Mouse (Mus musculus) liver, embryonic 16.5 days (tissue): ENCODE data around the gene Vmn2r80. TPM values are rescaled to one million over a fixed set of nuclear protein-coding genes. Genes with fewer than 3 reads are reported as not detected.

Experiments used
- ATAC-seq: fragments of 200-750 bp; cut with Nextera tagmentation; 2 replicates; pipeline ENCODE4 v1.8.0; 2017; ENCODE audit warnings: low read depth, mild to moderate bottlenecking, moderate number of reproducible peaks, moderate library complexity
- H3K27ac ChIP-seq: fragments of 300-500 bp; sonication (generic); 2 replicates; pipeline ENCODE4 v1.5.1; 2014; ENCODE audit warnings: mild to moderate bottlenecking, low read length
- H3K27me3 ChIP-seq: fragments of 300-500 bp; sonication (generic); 2 replicates; pipeline ENCODE4 v1.6.1; 2014; ENCODE audit warnings: low read depth, low read length, mixed read lengths; ENCODE audit not compliant: control insufficient read depth, insufficient read depth
- H3K36me3 ChIP-seq: fragments of 300-500 bp; sonication (generic); 2 replicates; pipeline ENCODE4 v1.6.1; 2014; ENCODE audit warnings: mild to moderate bottlenecking; ENCODE audit not compliant: control insufficient read depth, insufficient read depth
- H3K4me1 ChIP-seq: fragments of 300-500 bp; sonication (generic); 2 replicates; pipeline ENCODE4 v1.6.1; 2014; ENCODE audit warnings: low read depth, low read length, mixed read lengths; ENCODE audit not compliant: control insufficient read depth
- H3K4me2 ChIP-seq: fragments of 300-500 bp; sonication (generic); 2 replicates; pipeline ENCODE4 v1.6.1; 2014; ENCODE audit warnings: low read depth, low read length, mixed read lengths
- H3K4me3 ChIP-seq: fragments of 300-500 bp; sonication (generic); 2 replicates; pipeline ENCODE4 v1.5.1; 2014; ENCODE audit warnings: low read depth, mild to moderate bottlenecking, low read length
- H3K9ac ChIP-seq: fragments of 300-500 bp; sonication (generic); 2 replicates; pipeline ENCODE4 v1.6.1; 2014; ENCODE audit warnings: low read depth, low read length
- H3K9me3 ChIP-seq: fragments of 300-500 bp; sonication (generic); replicated peaks from 2 replicates; pipeline ENCODE4 v1.6.1; 2016; ENCODE audit warnings: low read length; ENCODE audit not compliant: control insufficient read depth
- WGBS: fragments of 180-500 bp; shearing (Covaris S2); extraction: QIAGEN DNeasy Blood & Tissue Kit; methylation state at CpG from one replicate; pipeline ENCODE4 v1.1.7; 2014; ENCODE audit not compliant: insufficient replicate concordance; 5-methylcytosine and 5-hydroxymethylcytosine counted together
- polyA plus RNA-seq: library from polyadenylated mRNA; unstranded; fragments of >200 nt; fragmentation: Nextera tagmentation; extraction: Ambion mirVana; gene quantifications from 2 replicates; pipeline ENCODE4 v1.2.1, GENCODE M21; 2015

The Vmn2r80 gene
- polyA plus RNA-seq, 1 experiment from 2014 or later: not detected

GRCm38 (mm10) chr10:79220432-79220831 is 71.9 kb downstream of the Vmn2r80 start:
- Histone ChIP-seq H3K4me3 (no peak overlapping the region), H3K27me3 (no peaks in the 10 kb centered on the region), H3K4me2 (no peak overlapping the region), H3K4me1 (no peaks in the 10 kb centered on the region), H3K36me3 (no peaks in the 10 kb centered on the region), H3K9ac (no peak overlapping the region), H3K27ac (no peak overlapping the region), H3K9me3 (no peaks in the 10 kb centered on the region)
- no peak for ATAC-seq

- no peak overlapping the region for H3K27ac ChIP-seq
- no peak overlapping the region for H3K9ac ChIP-seq
- no peaks in the 10 kb centered on the region for H3K27me3 ChIP-seq
- H3K4me2 ChIP-seq: no peak overlapping the region
- H3K4me3 ChIP-seq: no peak overlapping the region
- ATAC-seq: no peak
- H3K9me3 ChIP-seq: no peaks in the 10 kb centered on the region
- H3K4me1 ChIP-seq: no peaks in the 10 kb centered on the region
- no peaks in the 10 kb centered on the region for H3K36me3 ChIP-seq
Observed at GRCm38 (mm10) chr10:79221606-79222005, 73.0 kb downstream of the Vmn2r80 start.

GRCm38 (mm10) chr10:79222214-79222613 is 73.6 kb downstream of the Vmn2r80 start:
- WGBS: 62% methylated on average over 7 of the region's 7 CpGs
- Histone ChIP-seq H3K27ac (no peak overlapping the region), H3K9me3 (no peaks in the 10 kb centered on the region), H3K9ac (no peak overlapping the region), H3K36me3 (no peaks in the 10 kb centered on the region), H3K4me1 (no peaks in the 10 kb centered on the region), H3K4me2 (no peak overlapping the region), H3K4me3 (no peak overlapping the region), H3K27me3 (no peaks in the 10 kb centered on the region)
- ATAC-seq: no peak

Other genes starting within 250 kb of the Vmn2r80 start
- gene Olfr1354, start 235.6 kb upstream of the Vmn2r80 start, polyA plus RNA-seq: not detected in 2 replicates
- gene Olfr8, start 198.1 kb upstream of the Vmn2r80 start, polyA plus RNA-seq: not detected in 2 replicates
- gene Olfr1353, start 185.5 kb upstream of the Vmn2r80 start, polyA plus RNA-seq: not detected in 2 replicates
- not detected in 2 replicates for gene Olfr1352, start 167.7 kb upstream of the Vmn2r80 start, polyA plus RNA-seq
- not detected in 2 replicates for gene Olfr1351, start 136.3 kb upstream of the Vmn2r80 start, polyA plus RNA-seq
- not detected in 2 replicates for gene Olfr57, start 120.0 kb upstream of the Vmn2r80 start, polyA plus RNA-seq
- gene 2610008E11Rik, start 51.2 kb upstream of the Vmn2r80 start, polyA plus RNA-seq: 3.1 and 3.5 TPM in 2 replicates
- gene Vmn2r81, start 98.9 kb downstream of the Vmn2r80 start, polyA plus RNA-seq: not detected in 2 replicates
- gene Vmn2r82, start 207.8 kb downstream of the Vmn2r80 start, polyA plus RNA-seq: not detected in 2 replicates